Mouse (Mus musculus): ENCODE measurements at regions not wholly inside any gene's neighbourhood (a gene's known extent, or its start where the extent isn't known, plus 50 kb on each side); places are given as distances from the start of the nearest gene placed in this dataset.

- DNase-seq (ENCODE audit: low spot score) = no peak
Observed at GRCm38 (mm10) chr6:94813481-94814148, 113.7 kb upstream of the Lrig1 start.

GRCm38 (mm10) chr6:94811846-94812245 lies 111.9 kb upstream of the Lrig1 start:
- no peak for DNase-seq (ENCODE audit: low spot score)

- DNase-seq (ENCODE audit: low spot score) = no peak
Observed at GRCm38 (mm10) chr6:94807216-94807615, 107.3 kb upstream of the Lrig1 start.

GRCm38 (mm10) chr6:94806481-94807160 lies 106.7 kb upstream of the Lrig1 start:
- no peak for DNase-seq (ENCODE audit: low spot score)

- no peak for DNase-seq (ENCODE audit: low spot score)
Observed at GRCm38 (mm10) chr6:94805685-94806084, 105.7 kb upstream of the Lrig1 start.

- DNase-seq (ENCODE audit: low spot score) = no peak
Observed at GRCm38 (mm10) chr6:94804284-94804815, 104.4 kb upstream of the Lrig1 start.

- DNase-seq (ENCODE audit: low spot score) = no peak
Observed at GRCm38 (mm10) chr6:94801039-94801438, 101.1 kb upstream of the Lrig1 start.

- no peak for DNase-seq (ENCODE audit: low spot score)
Observed at GRCm38 (mm10) chr6:94798545-94799211, 98.7 kb upstream of the Lrig1 start.

- DNase-seq (ENCODE audit: low spot score) = no peak
Observed at GRCm38 (mm10) chr6:94795442-94795841, 95.5 kb upstream of the Lrig1 start.

GRCm38 (mm10) chr6:94793555-94793954 lies 93.6 kb upstream of the Lrig1 start:
- no peak for DNase-seq (ENCODE audit: low spot score)

GRCm38 (mm10) chr6:94792312-94792711 lies 92.4 kb upstream of the Lrig1 start:
- DNase-seq (ENCODE audit: low spot score) = no peak

- DNase-seq (ENCODE audit: low spot score) = no peak
Observed at GRCm38 (mm10) chr6:94789308-94789763, 89.4 kb upstream of the Lrig1 start.

GRCm38 (mm10) chr6:94783471-94783870 lies 83.5 kb upstream of the Lrig1 start:
- DNase-seq (ENCODE audit: low spot score) = no peak

- DNase-seq (ENCODE audit: low spot score) = no peak
Observed at GRCm38 (mm10) chr6:94780621-94781020, 80.7 kb upstream of the Lrig1 start.

- no peak for DNase-seq (ENCODE audit: low spot score)
Observed at GRCm38 (mm10) chr6:94779854-94780253, 79.9 kb upstream of the Lrig1 start.

- no peak for DNase-seq (ENCODE audit: low spot score)
Observed at GRCm38 (mm10) chr6:94779213-94779612, 79.3 kb upstream of the Lrig1 start.

- no peak for DNase-seq (ENCODE audit: low spot score)
Observed at GRCm38 (mm10) chr6:94778797-94779196, 78.8 kb upstream of the Lrig1 start.

- DNase-seq (ENCODE audit: low spot score) = no peak
Observed at GRCm38 (mm10) chr6:94776585-94776984, 76.6 kb upstream of the Lrig1 start.

GRCm38 (mm10) chr6:94774871-94775270 lies 74.9 kb upstream of the Lrig1 start:
- DNase-seq (ENCODE audit: low spot score) = no peak

GRCm38 (mm10) chr6:94773604-94774486 lies 73.9 kb upstream of the Lrig1 start:
- DNase-seq (ENCODE audit: low spot score) = no peak

- DNase-seq (ENCODE audit: low spot score) = no peak
Observed at GRCm38 (mm10) chr6:94772868-94773603, 73.1 kb upstream of the Lrig1 start.
